Mouse (Mus musculus): ENCODE results near the gene B430218F22Rik.
"Not testable (repeated sequence)": the region's sequence is repeated elsewhere in the genome, so short reads cannot be mapped to it uniquely, and the experiment has no call there.

Gene B430218F22Rik

GRCm38 (mm10) chr13:118386511-118387447, at the start of gene B430218F22Rik, which contains the start of gene Mrps30:
TSS of gene B430218F22Rik (plus strand) at chr13:118386630.
TSS of gene Mrps30 (minus strand) at chr13:118387252.
- peak; percentile 95 for DNase-seq (ENCODE audit: low read depth, low spot score)

GRCm38 (mm10) chr13:118350257-118350656, 36.2 kb upstream of the B430218F22Rik start:
- DNase-seq (ENCODE audit: low read depth, low spot score): peak; percentile 70

GRCm38 (mm10) chr13:118350870-118351269, 35.6 kb upstream of the B430218F22Rik start:
- DNase-seq (ENCODE audit: low read depth, low spot score): no peak

GRCm38 (mm10) chr13:118363342-118363741, 23.1 kb upstream of the B430218F22Rik start:
- no peak for DNase-seq (ENCODE audit: low read depth, low spot score)

- no peak for DNase-seq (ENCODE audit: low read depth, low spot score)
These were observed 20.7 kb upstream of the B430218F22Rik start for GRCm38 (mm10) chr13:118365774-118366173.

GRCm38 (mm10) chr13:118372871-118373270, 13.6 kb upstream of the B430218F22Rik start:
- no peak for DNase-seq (ENCODE audit: low read depth, low spot score)

GRCm38 (mm10) chr13:118379155-118379554, 7.3 kb upstream of the B430218F22Rik start:
- DNase-seq (ENCODE audit: low read depth, low spot score): peak; percentile 61

GRCm38 (mm10) chr13:118380381-118380780, 6.0 kb upstream of the B430218F22Rik start:
- DNase-seq (ENCODE audit: low read depth, low spot score): no peak

GRCm38 (mm10) chr13:118387448-118387801, 995 bp downstream of the B430218F22Rik start:
- DNase-seq (ENCODE audit: low read depth, low spot score): not testable (repeated sequence)

- DNase-seq (ENCODE audit: low read depth, low spot score): no peak
These were observed 9.4 kb downstream of the B430218F22Rik start for GRCm38 (mm10) chr13:118395803-118396202.

- peak; percentile 42 for DNase-seq (ENCODE audit: low read depth, low spot score)
These were observed 13.9 kb downstream of the B430218F22Rik start for GRCm38 (mm10) chr13:118400340-118400739.

GRCm38 (mm10) chr13:118403544-118403943, 17.1 kb downstream of the B430218F22Rik start:
- peak; percentile 83 for DNase-seq (ENCODE audit: low read depth, low spot score)

GRCm38 (mm10) chr13:118411297-118411992, 25.0 kb downstream of the B430218F22Rik start:
- no peak for DNase-seq (ENCODE audit: low read depth, low spot score)

- no peak for DNase-seq (ENCODE audit: low read depth, low spot score)
These were observed 31.7 kb downstream of the B430218F22Rik start for GRCm38 (mm10) chr13:118418163-118418562.

- DNase-seq (ENCODE audit: low read depth, low spot score): no peak
These were observed 34.0 kb downstream of the B430218F22Rik start for GRCm38 (mm10) chr13:118420408-118420807.

- DNase-seq (ENCODE audit: low read depth, low spot score): no peak
These were observed 34.4 kb downstream of the B430218F22Rik start for GRCm38 (mm10) chr13:118420847-118421246.

Data from 3T3-L1 (cell line).